Mouse (Mus musculus) thymus, adult 2 months (tissue): ENCODE data around the gene Bpifb9a.

Experiments
- CTCF ChIP-seq: fragments of 200-500 bp; IDR thresholded peaks from 2 replicates; pipeline ENCODE4 v1.5.1; 2012; ENCODE audit warnings: mild to moderate bottlenecking, control low read depth, low read length, moderate library complexity, borderline replicate concordance; ENCODE audit not compliant: control insufficient read depth, poor library complexity, insufficient read depth; ENCODE audit errors: extremely low read depth
- POLR2A ChIP-seq: fragments of 200-500 bp; IDR thresholded peaks from 2 replicates; pipeline ENCODE4 v1.6.1; 2012; ENCODE audit warnings: mild to moderate bottlenecking, low read length, control low read depth, moderate library complexity; ENCODE audit not compliant: control insufficient read depth, poor library complexity, insufficient read depth; ENCODE audit errors: extremely low read depth

DNA sequence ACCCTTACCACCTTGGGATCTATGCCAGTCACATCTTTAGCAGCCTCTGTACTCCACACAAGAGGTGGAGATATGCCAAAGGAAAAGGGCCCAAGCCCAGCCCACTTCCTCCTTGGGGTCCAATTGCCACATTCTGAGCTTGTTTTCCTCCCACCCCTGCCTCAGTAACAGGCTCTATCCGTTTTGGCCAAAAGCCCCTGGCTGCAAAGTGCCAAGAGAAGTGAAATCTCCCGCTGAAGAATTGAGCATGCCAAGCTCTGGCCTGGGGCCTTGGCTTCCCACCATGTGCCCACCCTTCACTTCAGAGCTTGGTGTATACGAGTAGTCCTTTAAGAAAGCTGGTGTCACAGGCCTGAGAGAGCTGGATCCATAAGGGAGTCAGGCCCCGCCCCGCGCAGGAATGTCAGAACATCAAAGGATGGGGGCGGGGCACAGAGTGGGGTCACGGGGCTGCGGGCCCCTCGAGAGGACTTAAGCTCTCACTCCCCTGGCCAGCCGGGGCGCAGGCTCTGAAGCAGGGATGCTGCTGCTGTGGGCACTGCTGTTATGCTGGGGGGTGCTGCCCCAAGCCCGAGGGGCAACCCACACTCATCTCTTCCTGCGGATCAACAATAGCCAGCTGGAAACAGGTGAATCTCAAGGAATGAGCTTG lies 34.3 kb upstream of the Bpifb9a start, which contains the start of gene Bpifb5:
- TF ChIP-seq POLR2A (no peak), CTCF (no peak)
